Mouse (Mus musculus) bone marrow, adult 2 months (tissue): ENCODE measurements around the gene Frmd5.

Experiments used
- CTCF ChIP-seq: fragments of 200-500 bp; IDR thresholded peaks from 2 replicates; pipeline ENCODE4 v1.5.1; 2011; ENCODE audit warnings: low read length, control low read depth; ENCODE audit not compliant: control insufficient read depth, insufficient read depth
- POLR2A ChIP-seq: fragments of 200-500 bp; IDR thresholded peaks from 2 replicates; pipeline ENCODE4 v1.6.1; 2011; ENCODE audit warnings: low read depth, mild to moderate bottlenecking, control low read depth, low read length, borderline replicate concordance; ENCODE audit not compliant: control insufficient read depth

GRCm38 (mm10) chr2:121806171-121806943 is 530 bp downstream of the Frmd5 start:
- TF ChIP-seq CTCF = no peak
- TF ChIP-seq POLR2A = no peak
